Mouse (Mus musculus) lung, postnatal 0 days (tissue): ENCODE data around the gene Fam219a.

Source experiments
- CTCF ChIP-seq: IDR thresholded peaks from 2 replicates; pipeline ENCODE4 v1.5.1; 2016; ENCODE audit warnings: antibody characterized with exemption, mild to moderate bottlenecking
- EP300 ChIP-seq: IDR thresholded peaks from 2 replicates; pipeline ENCODE4 v1.6.1; 2016; ENCODE audit warnings: antibody characterized with exemption, mild to moderate bottlenecking, control low read depth

- no peak for TF ChIP-seq CTCF
- TF ChIP-seq EP300: no peak
These were observed 34.5 kb downstream of the Fam219a start for GRCm38 (mm10) chr4:41534866-41535265.
